Mouse (Mus musculus): ENCODE measurements around the gene Atg4b. TPM values are rescaled to one million over a fixed set of nuclear protein-coding genes. Genes with fewer than 3 reads are reported as not detected.
"Not testable (repeated sequence)": the region's sequence is repeated elsewhere in the genome, so short reads cannot be mapped to it uniquely, and the experiment has no call there.

Gene Atg4b
- polyA plus RNA-seq, 1 experiment, result 43.8 TPM

GRCm38 (mm10) chr1:93754573-93755290 is 3.4 kb downstream of the Atg4b start, which contains the start of gene Thap4:
TSS of gene Thap4 (minus strand) at chr1:93754864.
- Histone ChIP-seq H3K27ac (ENCODE audit: insufficient read depth, low read depth, low read length) (peak within 1 kb of the TSS; percentile 78), H3K4me3 (ENCODE audit: insufficient read depth, low read length) (peak within 1 kb of the TSS; percentile 97), H3K4me1 (ENCODE audit: control insufficient read depth, insufficient read depth, low read length) (peaks cover 35% of the 10 kb centered on the region)
- no peak for TF ChIP-seq CTCF (IDR thresholded peaks at IDR 0.05; ENCODE audit: low read depth, low read length)
- no peak for TF ChIP-seq POLR2A (IDR thresholded peaks at IDR 0.05; ENCODE audit: borderline replicate concordance, low read depth, low read length)

GRCm38 (mm10) chr1:93755291-93755610 is 4.0 kb downstream of the Atg4b start:
- no peak for TF ChIP-seq CTCF (IDR thresholded peaks at IDR 0.05; ENCODE audit: low read depth, low read length)
- no peak for TF ChIP-seq POLR2A (IDR thresholded peaks at IDR 0.05; ENCODE audit: borderline replicate concordance, low read depth, low read length)
- peaks cover 37% of the 10 kb centered on the region for H3K4me1 ChIP-seq (ENCODE audit: control insufficient read depth, insufficient read depth, low read length)
- peak overlapping the region; percentile 78 for H3K27ac ChIP-seq (ENCODE audit: insufficient read depth, low read depth, low read length)
- H3K4me3 ChIP-seq (ENCODE audit: insufficient read depth, low read length), result peak overlapping the region; percentile 97

GRCm38 (mm10) chr1:93755618-93756017 is 4.3 kb downstream of the Atg4b start:
- TF ChIP-seq POLR2A (IDR thresholded peaks at IDR 0.05; ENCODE audit: borderline replicate concordance, low read depth, low read length) (no peak), CTCF (IDR thresholded peaks at IDR 0.05; ENCODE audit: low read depth, low read length) (no peak)
- H3K27ac ChIP-seq (ENCODE audit: insufficient read depth, low read depth, low read length), result peak overlapping the region; percentile 78; the same call in 1 of the 2 replicates
- H3K4me1 ChIP-seq (ENCODE audit: control insufficient read depth, insufficient read depth, low read length), result peaks cover 37% of the 10 kb centered on the region
- H3K4me3 ChIP-seq (ENCODE audit: insufficient read depth, low read length), result peak overlapping the region; percentile 97

GRCm38 (mm10) chr1:93756154-93756553 is 4.9 kb downstream of the Atg4b start:
- Histone ChIP-seq H3K4me3 (ENCODE audit: insufficient read depth, low read length) (no peak overlapping the region), H3K4me1 (ENCODE audit: control insufficient read depth, insufficient read depth, low read length) (peaks cover 37% of the 10 kb centered on the region), H3K27ac (ENCODE audit: insufficient read depth, low read depth, low read length) (no peak overlapping the region)
- TF ChIP-seq CTCF (IDR thresholded peaks at IDR 0.05; ENCODE audit: low read depth, low read length) (no peak), POLR2A (IDR thresholded peaks at IDR 0.05; ENCODE audit: borderline replicate concordance, low read depth, low read length) (no peak)

GRCm38 (mm10) chr1:93760076-93760475 is 8.8 kb downstream of the Atg4b start:
- TF ChIP-seq POLR2A (IDR thresholded peaks at IDR 0.05; ENCODE audit: borderline replicate concordance, low read depth, low read length) (no peak), CTCF (IDR thresholded peaks at IDR 0.05; ENCODE audit: low read depth, low read length) (no peak)
- no peak overlapping the region for H3K27ac ChIP-seq (ENCODE audit: insufficient read depth, low read depth, low read length)
- peaks cover 35% of the 10 kb centered on the region for H3K4me1 ChIP-seq (ENCODE audit: control insufficient read depth, insufficient read depth, low read length)
- H3K4me3 ChIP-seq (ENCODE audit: insufficient read depth, low read length), result no peak overlapping the region

GRCm38 (mm10) chr1:93763531-93763930 is 12.2 kb downstream of the Atg4b start:
- H3K27ac ChIP-seq (ENCODE audit: insufficient read depth, low read depth, low read length); H3K4me3 ChIP-seq (ENCODE audit: insufficient read depth, low read length): not testable (repeated sequence)
- peaks cover 23% of the 10 kb centered on the region for H3K4me1 ChIP-seq (ENCODE audit: control insufficient read depth, insufficient read depth, low read length)

GRCm38 (mm10) chr1:93764871-93765591 is 13.7 kb downstream of the Atg4b start:
- Histone ChIP-seq H3K27ac (ENCODE audit: insufficient read depth, low read depth, low read length) (peak overlapping the region; percentile 29), H3K4me1 (ENCODE audit: control insufficient read depth, insufficient read depth, low read length) (peaks cover 14% of the 10 kb centered on the region), H3K4me3 (ENCODE audit: insufficient read depth, low read length) (no peak overlapping the region)
- TF ChIP-seq POLR2A (IDR thresholded peaks at IDR 0.05; ENCODE audit: borderline replicate concordance, low read depth, low read length) (no peak), CTCF (IDR thresholded peaks at IDR 0.05; ENCODE audit: low read depth, low read length) (no peak)

GRCm38 (mm10) chr1:93767600-93767999 is 16.3 kb downstream of the Atg4b start:
- H3K4me3 ChIP-seq (ENCODE audit: insufficient read depth, low read length), result no peak overlapping the region
- peaks cover 14% of the 10 kb centered on the region for H3K4me1 ChIP-seq (ENCODE audit: control insufficient read depth, insufficient read depth, low read length)
- H3K27ac ChIP-seq (ENCODE audit: insufficient read depth, low read depth, low read length), result no peak overlapping the region
- TF ChIP-seq CTCF (IDR thresholded peaks at IDR 0.05; ENCODE audit: low read depth, low read length), result no peak
- no peak for TF ChIP-seq POLR2A (IDR thresholded peaks at IDR 0.05; ENCODE audit: borderline replicate concordance, low read depth, low read length)

GRCm38 (mm10) chr1:93769901-93770300 is 18.6 kb downstream of the Atg4b start:
- no peak overlapping the region for H3K4me3 ChIP-seq (ENCODE audit: insufficient read depth, low read length)
- TF ChIP-seq CTCF (IDR thresholded peaks at IDR 0.05; ENCODE audit: low read depth, low read length) (no peak), POLR2A (IDR thresholded peaks at IDR 0.05; ENCODE audit: borderline replicate concordance, low read depth, low read length) (no peak)
- peaks cover 8% of the 10 kb centered on the region for H3K4me1 ChIP-seq (ENCODE audit: control insufficient read depth, insufficient read depth, low read length)
- no peak overlapping the region for H3K27ac ChIP-seq (ENCODE audit: insufficient read depth, low read depth, low read length)

GRCm38 (mm10) chr1:93776686-93777085 is 25.4 kb downstream of the Atg4b start:
- H3K27ac ChIP-seq (ENCODE audit: insufficient read depth, low read depth, low read length), result no peak overlapping the region
- no peak overlapping the region for H3K4me3 ChIP-seq (ENCODE audit: insufficient read depth, low read length)
- H3K4me1 ChIP-seq (ENCODE audit: control insufficient read depth, insufficient read depth, low read length), result no peaks in the 10 kb centered on the region
- TF ChIP-seq POLR2A (IDR thresholded peaks at IDR 0.05; ENCODE audit: borderline replicate concordance, low read depth, low read length), result no peak
